Mouse (Mus musculus) adrenal gland, adult 2 months (tissue): ENCODE measurements around the gene Kif1b. TPM values are rescaled to one million over a fixed set of nuclear protein-coding genes. Genes with fewer than 3 reads are reported as not detected.
A peak's percentile ranks its signal among the peaks of the same experiment; 100 is the strongest.
"Not testable (repeated sequence)": the region's sequence is repeated elsewhere in the genome, so short reads cannot be mapped to it uniquely, and the experiment has no call there.

Source experiments
- DNase-seq: peaks from one replicate; pipeline ENCODE4 v3.0.0; 2021
- polyA plus RNA-seq: library from polyadenylated mRNA; depleted of rRNA; stranded (reverse); fragments of >200 nt; gene quantifications from 2 replicates; pipeline ENCODE4 v1.2.3, GENCODE M21; 2012
- total RNA-seq, 2 experiments: library from RNA; stranded (reverse); gene quantifications; 2 replicates each; pipeline ENCODE4 v1.2.3; 2021

Kif1b gene
- total and polyA plus RNA-seq, 3 experiments = 61.9 to 165 (median 118) TPM

DNA sequence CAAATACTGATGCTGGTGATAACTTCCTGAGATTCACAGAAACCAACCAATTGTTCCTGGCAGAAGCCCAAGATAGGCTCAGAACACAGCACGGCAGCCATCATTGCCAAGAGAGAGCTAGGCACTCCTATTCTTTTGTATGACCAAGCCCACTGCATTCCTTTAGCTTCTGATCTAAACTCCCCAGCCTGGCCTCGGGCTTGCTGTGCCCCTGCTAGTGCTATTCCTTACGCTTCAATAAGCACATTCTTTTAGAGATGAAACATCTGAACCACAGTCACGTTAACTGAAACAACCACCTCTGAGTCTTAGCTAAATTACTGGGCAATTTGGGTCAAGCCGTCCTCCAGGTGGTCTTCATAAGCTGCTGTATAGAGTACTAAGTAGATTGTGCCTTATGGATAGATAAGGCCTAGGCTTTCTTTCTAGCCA, 87.4 kb downstream of the Kif1b start:
- no peak for DNase-seq

DNA sequence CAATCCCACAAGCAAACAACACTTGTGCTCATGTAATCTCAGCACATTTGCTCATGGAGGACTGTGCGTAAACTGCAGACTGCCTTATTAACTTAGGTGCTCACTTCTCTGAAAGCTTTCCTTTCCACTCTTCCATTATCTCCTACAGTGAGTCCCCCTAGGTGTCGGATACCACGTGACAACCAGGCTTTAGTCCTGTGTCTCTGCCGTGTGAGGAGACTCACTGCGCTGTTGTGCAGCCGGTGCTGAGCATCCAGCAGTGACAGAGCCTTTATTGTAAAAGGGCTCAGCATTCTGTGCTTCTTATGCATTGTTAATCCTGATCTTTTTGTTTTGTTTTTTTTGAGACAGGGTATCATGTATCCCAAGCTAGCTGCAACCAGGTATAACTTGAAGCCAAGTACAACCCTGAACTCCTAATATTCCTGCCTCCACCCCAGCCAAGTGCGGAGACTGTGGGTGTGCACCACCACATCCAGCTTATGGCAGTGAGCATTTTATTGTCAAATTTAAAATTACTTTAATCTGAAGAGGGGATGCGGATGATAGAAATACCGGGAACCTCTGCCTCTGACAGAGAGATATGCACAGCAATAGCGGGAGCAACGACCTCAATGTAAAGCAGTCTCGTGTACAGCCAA, 88.0 kb downstream of the Kif1b start:
- DNase-seq = no peak

DNA sequence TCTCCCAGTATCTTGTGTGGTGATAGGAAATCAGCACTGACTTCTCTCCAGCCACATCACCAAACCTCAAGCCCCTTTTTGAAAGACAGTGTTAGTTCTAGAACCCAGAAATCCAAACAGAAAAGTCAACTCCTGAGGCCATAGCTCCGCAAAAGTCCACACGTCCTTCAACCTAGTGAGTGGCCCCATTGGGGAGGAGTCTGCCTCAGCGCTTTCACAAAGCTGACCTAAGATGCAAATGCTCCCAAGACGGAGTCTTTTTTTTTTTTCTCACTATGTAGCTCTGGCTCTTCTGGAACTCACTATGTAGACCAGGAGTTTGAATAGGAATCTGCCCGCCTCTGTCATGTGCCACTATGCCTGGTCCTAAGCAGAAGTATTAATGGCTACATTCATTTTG, 89.0 kb downstream of the Kif1b start:
- no peak for DNase-seq

DNA sequence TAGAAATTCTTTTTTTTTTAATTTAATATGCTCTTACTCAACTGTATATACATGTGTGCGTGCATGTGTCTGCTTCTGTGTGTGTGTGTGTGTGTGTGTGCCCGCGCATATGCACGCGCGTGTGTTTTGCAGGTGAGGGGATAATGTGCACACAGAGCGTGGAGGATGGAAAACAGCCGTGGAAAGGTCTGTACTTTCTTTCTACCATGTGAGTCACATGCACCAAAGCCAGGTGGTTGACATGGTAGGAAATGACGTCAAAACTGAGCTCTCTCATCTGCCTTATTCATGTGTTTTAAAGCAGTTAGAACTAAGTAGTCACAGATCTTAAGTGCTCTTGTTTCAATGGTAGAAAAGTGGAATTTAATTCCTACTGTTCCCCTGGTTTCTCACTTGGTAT, 91.5 kb downstream of the Kif1b start:
- DNase-seq = no peak

DNA sequence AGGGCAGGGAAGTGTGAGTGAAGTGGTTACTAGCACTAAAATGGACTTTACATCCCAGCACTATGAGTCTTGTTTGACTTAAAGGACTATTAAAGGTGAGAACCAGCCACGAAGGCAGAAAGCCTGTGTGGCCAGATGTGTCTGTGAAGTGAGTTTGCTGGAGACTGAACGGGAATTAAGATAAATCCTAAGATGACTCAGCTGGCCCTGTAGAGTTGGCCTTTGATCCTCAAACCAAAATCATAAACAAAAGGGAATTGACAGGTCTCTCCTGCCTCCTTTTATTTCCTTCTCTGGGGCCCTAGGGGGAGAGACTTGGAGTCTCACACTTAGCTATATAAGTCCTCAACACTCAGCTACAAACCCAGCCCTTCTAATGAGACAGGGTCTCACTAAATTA, 92.1 kb downstream of the Kif1b start:
- DNase-seq = peak; percentile 33

DNA sequence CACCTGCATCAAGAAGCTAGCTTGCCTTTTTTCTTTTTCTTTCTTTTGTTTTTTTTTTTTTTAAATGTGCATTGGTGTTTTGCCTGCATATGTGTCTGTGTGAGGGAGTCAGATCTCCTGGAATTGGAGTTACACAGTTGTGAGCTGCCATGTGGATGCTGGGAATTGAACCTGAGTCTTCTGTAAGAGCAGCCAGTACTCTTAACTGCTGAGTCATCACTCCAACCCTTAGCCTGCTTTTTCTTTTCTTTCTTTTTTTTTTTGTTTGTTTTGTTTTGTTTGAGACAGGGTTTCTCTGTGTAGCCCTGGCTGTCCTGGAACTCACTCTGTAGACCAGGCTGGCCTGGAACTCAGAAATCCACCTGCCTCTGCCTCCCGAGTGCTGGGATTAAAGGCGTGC, 93.0 kb downstream of the Kif1b start:
- DNase-seq = not testable (repeated sequence)

DNA sequence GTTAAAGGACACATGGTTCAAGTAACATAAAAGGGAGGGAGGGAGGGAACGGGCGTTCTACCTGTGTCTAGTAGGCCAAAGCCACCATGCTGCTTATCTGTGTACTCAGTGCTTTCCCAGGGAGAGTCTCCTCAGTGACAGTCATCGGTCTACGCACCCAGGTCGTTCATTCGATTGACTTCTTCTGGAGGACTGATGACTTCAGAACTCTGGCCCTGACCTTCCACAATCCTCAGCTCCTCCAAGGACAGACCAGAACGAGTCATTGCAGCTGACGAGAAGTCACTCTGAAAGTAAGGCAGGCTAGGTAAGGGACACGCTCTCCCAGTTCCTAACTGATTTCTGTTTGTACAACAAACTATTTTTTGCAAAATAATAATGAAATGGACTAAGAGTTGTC, 94.0 kb downstream of the Kif1b start:
- peak; percentile 68 for DNase-seq

DNA sequence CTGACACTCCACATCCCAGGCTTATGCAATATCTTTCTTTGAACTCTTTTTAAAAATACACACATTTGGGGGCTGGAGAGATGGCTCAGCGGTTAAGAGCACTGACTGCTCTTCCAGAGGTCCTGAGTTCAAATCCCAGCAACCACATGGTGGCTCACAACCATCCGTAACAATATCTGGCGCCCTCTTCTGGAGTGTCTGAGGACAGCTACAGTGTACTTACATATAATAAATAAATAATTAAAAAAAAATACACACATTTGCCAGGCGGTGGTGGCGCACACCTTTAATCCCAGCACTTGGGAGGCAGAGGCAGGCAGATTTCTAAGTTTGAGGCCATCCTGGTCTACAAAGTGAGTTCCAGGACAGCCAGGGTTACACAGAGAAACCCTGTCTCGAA, 96.1 kb downstream of the Kif1b start:
- not testable (repeated sequence) for DNase-seq

DNA sequence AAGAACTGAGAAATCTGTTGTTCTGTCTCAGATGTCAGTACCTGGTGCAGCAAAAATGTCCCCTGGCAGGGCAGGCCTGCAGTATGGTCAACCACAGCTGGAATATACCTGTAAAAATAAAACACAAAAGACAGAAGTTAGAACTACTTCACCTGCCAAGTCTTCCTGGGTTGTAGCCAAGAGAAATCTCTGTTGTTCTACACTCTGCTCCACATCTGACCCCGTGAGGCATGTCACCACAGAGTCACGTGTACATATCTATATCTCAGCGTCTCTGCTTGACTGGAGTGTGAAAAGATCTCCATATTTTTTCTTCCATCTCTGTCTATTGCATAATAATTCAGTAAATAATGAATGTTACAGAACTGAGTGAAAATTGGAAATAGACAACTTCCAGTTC, 105.0 kb downstream of the Kif1b start:
- no peak for DNase-seq

DNA sequence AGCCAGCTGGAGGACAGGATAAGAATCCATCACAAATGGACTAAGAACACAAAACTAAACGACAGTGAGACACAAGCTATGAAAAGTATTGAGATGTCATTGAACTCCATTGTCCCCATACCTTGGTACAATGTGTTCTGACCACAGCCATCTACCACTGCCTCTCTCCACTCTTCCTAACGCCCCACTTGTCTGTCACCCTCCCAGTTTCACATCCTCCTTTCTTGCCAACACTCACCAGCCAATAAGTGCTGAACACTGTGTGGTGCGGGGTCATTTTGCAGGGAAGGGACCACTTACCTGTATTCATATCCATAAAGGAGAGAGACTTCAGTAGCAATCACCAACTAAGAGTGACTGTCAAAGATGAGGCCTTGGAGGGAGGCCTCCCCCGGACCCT, 106.4 kb downstream of the Kif1b start:
- DNase-seq = no peak

DNA sequence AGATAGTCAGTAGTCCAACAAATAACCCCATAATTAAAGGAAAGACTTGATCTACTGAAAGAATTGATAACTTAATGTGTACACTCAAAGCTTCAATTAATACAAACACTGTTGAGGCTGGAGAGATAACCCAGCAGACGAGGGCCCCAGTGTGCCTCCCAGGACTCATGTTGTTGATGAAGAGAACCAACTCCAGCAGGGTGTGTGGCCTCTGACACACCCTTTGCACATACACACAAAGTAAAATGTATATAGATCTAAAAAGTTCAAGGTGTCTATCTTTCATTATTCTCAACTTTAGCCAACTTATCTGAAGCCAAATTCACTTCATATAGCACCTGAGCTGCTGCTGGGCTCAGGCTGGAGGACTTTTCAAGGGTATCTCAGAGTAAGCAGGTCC, 110.3 kb downstream of the Kif1b start:
- DNase-seq = no peak

DNA sequence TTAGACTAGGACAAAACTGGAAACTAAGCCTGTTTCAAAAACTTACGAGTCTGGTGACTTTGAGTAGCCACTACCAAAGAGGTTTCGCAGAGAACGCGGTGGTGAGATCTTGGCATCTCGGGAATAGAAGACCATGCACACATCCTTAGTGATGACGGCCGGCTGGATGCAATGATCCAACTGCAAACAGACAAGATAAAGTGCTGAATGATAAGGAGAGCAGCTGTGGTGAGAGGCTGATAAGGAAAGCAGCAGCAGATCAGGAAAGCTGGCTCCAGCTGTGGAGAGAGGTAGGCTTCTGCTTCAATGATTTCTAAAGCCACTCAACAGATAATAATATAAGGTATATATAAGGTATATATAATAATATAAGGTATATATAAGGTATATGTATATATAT, 116.4 kb downstream of the Kif1b start:
- no peak for DNase-seq

DNA sequence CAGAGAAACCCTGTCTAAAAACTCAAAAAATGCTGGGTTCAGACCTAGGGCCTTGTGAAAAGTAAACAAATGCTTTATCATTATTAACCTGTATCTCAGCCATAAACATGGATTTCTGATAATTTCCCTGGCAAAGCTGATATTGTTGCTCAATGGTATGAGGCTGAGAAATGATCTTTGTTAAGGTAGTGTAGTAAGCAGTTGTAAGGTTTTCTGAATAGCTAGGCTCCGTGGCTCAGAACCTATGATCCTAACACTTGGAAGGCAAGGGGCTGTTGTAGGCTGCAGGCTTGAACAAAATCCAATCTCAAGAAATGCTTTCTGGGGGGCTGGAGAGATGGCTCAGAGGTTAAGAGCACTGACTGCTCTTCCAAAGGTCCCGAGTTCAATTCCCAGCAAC, 118.9 kb downstream of the Kif1b start:
- DNase-seq = no peak

DNA sequence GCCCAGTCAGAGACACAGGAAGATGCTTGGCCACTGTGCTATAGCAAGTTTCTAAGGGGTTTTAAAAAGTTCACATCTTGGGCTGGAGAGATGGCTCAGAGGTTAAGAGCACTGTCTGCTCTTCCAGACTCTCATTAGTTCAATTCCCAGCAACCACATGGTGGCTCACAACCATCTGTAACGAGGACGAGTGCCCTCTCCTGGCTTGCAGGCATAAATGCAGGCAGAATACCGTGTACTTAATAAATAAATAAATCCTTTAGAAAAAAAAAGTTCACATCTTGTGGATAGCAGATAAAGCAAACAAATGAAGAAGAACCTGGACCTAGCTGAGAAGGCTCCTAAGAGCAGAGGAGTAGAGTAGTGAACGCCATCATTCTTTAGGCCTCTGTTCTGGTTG, 124.7 kb downstream of the Kif1b start:
- no peak for DNase-seq

DNA sequence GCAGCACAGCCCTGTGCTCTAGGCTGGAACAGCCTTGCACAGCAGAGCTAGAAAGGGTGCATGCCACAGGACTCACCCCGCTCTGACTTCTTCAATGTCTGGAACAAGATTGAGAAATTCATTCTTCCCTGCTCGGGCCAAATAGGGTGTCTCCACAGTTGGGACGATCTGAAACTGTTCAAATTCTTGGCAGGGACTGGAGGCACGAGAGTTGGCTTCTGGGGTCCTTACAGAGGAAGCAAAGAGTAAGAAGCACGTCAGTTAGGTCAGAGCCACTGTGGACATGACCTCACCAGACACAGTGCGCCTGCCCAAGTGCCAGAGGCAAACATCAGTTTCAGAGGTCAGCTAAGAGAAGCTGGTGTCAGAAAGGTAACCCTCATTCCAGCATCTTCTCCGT, 125.3 kb downstream of the Kif1b start:
- DNase-seq = no peak

DNA sequence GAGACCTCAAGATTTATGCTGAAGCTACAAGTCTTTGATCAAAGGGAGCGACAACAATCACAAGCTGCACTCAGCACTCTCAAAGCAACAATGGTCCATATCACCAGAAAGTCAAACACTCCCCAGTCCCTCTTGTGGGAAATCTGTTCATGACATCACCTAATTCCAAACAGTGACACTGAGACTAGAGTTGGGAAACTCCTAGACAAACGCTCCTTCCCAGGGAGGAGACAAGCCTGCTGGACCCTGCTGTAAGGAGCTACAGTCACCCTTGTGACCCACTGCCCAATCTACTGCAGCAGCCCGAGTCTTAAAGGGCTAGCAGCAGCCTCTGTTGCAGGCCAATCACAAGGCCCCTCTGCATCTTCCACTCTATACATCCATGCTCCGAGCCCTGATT, 127.9 kb downstream of the Kif1b start:
- no peak for DNase-seq

DNA sequence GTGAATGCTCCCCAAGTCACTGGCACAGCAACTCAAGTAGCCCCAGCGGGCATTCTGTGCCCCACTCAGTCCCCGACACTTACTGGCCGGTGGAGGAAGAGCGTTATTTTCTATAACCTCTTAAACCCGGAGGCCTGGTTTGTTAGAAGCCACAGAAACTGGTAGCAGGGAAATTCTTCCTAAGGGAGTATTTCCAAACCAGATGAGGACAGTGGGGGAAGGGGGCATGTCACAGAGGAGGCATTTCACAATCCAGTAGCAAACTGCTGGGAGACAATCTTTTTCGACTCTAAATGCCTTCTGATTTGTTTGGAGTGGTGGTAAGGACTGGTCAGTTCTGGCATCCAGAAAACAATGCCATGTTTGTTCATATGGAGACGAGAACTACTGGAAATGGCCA, 128.3 kb downstream of the Kif1b start:
- DNase-seq = no peak

DNA sequence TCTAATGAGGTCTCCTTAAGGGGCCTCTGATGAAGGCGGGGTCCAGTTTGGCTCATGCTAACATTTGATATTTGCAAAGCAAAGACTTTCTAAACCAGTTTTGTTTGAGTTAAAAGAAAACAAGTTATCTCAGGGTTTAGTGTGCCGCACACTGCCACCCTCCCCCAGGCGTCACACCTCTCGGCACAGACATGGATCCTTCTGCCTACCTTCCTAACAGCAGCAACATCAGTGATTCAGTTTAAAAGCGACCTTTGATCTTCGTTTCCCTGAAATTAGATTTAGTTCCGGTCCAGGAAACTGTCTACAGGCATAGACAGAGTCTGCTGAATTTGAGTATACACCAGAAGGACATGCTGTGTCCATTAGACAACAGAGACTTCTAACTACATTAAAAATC, 129.2 kb downstream of the Kif1b start:
- no peak for DNase-seq

DNA sequence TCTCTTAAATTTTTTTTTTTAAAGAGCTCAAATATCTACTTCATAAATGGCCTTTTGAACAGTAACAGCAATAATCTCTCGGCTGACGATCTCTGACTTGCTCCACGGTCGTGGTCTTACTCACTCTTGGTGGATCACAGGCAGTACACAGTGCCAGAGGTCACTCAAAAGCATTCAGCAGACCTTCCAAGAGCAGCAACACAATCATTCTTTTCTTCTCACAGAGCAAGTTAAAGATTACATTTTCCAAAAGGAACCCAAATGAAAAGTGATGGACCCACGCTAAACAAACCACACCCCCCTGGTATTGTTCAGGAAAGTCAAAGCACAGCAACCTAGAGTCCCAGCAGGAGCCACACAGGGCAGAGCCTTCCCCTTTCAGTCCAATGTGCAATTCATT, 130.4 kb downstream of the Kif1b start:
- DNase-seq = no peak

DNA sequence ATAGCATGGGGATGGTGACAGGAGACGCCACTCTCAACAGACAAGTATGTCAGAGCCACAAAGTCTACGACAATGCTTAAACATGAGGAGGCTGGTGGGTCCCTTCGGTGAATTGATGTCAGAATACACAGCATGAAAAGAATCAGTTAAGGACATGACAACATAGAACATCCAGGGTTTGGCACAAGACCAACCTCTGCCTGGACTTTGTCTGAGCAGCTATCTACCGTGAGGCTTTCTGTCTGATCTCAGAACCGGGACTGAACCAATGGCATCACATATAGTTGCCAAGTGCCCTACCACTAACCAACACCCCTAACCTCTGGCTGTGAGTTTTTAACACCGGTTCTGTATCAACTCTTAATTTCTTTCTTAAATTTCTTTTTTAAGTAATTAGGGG, 130.8 kb downstream of the Kif1b start:
- no peak for DNase-seq

DNA sequence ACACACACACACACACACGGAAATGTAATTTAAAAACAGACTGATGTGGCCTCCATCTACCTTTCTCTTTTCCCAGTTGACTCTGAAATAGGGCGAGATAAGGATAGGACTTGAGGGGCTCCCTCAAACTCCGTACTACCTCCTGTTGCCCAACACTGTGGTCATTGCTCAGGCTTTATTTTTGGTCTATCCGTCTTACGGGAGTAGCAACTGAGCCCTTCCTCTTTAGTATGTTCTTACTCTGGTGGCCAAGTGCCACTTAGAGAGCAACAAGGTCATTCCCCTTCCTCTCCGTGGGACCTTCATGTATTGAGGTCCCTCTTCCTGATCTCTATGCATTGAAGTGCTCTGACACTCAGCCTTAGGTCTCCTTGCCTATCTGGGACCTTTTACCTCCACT, 133.8 kb downstream of the Kif1b start:
- no peak for DNase-seq

DNA sequence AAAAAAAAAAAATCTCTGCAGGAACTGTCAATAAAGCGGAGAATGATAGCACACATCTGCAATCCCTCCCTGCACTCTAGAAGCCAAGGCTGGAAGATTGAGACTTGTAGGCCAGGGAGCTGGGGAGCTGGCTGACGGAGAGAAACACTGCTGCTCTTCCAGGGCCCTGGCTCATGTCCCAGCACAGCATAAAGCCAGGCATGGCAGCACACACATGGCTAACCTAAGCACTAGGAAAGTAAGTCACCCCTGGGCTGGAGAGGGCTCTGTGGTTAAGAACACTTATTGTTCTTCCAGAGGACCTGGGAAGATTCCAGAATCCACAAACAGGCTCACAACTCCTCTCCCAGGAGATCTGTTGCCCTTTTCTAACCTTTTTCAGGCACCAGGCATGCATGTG, 134.8 kb downstream of the Kif1b start:
- peak; percentile 49 for DNase-seq

DNA sequence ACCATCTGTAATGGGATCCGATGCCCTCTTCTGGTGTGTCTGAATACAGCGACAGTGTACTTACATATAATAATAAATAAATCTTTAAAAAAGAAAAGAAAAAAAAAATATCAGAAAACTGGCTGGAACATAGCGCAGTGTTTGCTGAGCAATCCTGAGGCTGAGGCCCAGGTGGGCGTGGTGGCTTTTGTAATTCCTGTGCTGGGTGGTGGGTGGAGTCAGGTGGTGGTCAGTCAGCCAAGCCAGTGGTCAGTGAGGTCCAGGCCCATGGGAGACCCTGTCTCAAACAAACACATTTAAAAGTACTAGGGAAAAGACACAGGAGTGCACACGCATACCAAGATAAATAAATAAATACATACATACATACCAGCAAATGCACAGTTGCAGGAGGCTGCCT, 135.4 kb downstream of the Kif1b start:
- DNase-seq = no peak

DNA sequence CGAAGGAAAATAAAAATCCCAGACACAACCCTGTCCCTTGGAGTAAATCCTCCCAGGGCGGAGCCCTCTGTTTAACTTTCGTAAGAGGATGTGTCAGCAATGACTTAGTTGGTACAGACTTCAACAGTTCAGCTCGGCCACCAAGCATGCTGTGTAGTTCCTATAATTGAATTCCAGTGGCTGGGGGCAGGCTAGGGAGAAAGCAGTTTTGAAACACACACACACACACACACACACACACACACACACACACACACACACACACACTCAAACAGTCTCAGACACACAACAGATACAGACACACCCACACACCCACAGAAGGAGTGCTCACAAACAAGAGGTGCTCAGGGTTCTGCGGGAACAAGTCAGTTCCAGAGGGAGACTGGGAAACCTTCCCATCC, 135.9 kb downstream of the Kif1b start:
- peak; percentile 70 for DNase-seq

DNA sequence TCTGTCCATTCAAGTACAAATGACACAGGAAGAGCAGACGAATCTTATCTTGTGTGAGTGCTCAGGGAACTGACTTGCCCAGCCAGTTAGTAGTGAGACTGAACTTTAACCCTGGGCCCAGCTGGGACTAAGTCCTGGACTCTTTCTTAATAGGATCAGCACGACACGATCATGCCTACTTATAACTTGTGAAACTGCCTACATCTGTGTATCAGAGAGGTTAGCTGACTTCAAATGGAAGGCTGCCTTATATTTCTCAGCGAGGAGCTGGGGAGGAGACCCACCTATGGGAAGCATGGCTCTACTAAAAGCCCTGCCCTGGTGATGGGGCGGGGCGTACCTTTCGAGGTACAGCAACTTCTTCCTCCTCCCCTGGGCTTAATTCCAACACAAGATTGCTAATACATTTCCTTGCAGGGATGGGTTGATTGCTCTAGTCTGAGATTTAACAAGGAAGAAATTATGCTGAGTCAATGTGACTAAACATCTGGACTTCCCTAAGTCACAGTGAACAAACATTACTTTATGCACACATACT, 137.0 kb downstream of the Kif1b start:
- peak; percentile 58 for DNase-seq
